Mouse (Mus musculus) frontal cortex, postnatal 10 days (tissue): ENCODE data around the gene Znhit1.
A peak's percentile ranks its signal among the peaks of the same experiment; 100 is the strongest.

Experiments used
- DNase-seq, 2 experiments: peaks; one replicate each; pipeline ENCODE4 v3.0.0; 2022; ENCODE audit warnings: low spot score in 2 of 2, mixed read lengths in 1 of 2

Znhit1 gene

DNA sequence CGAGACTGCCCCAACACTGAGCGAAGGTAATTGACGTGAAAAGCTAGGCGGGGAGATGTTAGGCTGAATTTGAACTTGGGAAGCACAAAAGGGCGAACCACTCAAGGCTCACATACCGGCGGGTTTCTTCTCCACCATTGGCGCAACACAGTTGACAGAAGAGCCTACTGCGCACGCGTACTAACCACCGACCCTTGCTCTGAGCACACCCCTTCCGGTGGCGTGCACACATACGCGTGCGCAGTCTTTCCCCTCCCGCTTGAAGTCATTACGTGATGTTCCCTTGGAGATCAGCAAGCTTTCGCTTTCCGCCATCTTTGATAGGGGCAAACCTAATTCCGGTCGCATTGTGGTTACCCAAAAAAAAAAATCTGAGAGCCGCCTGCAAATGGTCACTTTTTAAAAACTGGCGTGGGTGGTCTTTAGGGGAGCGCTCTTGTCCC lies 1.1 kb downstream of the Znhit1 start, which contains the start of gene Plod3:
Gene Plod3, plus strand, starts transcription at position 325 of the 443 bp plus-strand sequence.
- DNase-seq, result peak; percentile 95 to 97

DNA sequence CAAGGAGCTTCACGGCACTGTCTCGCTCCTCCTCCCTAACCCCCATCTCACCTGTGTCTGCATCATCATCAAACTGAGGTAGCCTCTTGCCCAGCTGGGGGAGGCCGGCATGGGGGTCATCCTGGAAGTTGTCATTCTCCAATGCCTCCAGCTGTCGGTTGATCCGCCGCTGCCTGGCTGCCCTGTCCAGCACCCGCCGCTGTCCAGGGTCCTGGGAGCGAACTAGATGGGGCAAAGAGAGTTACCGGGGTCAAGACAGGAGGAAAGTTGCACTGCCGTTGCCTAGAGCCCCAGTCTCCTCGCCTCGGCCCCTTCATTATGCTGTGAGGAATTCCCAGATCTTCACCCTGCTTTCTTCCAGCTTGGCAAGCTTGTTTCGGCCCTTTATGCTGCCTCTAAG lies 3.0 kb downstream of the Znhit1 start:
- DNase-seq, result no peak

DNA sequence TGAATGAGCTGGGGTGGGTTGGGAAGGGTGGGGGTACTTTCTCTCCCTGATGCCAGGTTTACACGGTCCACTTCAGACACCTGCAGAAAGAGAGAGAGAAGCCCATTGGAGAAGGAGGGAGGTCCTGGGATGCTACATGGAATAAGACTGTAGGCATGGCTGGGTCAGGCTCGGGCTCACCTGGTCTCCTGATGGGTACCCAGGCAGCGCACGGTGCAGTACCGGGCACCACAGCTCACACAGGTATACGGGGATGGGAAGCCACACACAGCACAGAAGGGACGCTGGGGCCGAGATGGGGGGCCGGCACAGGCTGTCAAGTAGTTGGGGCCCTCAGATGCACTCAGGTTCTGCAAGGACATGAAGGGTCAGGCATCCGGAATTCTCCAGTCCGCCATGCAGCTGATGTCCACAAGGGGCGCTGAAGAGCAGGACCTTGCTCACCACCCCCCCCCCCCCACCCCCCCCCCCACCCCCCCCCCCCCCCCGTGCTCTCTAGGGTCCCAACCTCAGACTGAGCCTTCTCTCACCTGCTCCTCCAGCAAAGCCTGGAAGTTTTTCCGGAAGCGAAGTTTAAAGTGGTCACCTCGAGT lies 5.4 kb downstream of the Znhit1 start:
- no peak for DNase-seq

DNA sequence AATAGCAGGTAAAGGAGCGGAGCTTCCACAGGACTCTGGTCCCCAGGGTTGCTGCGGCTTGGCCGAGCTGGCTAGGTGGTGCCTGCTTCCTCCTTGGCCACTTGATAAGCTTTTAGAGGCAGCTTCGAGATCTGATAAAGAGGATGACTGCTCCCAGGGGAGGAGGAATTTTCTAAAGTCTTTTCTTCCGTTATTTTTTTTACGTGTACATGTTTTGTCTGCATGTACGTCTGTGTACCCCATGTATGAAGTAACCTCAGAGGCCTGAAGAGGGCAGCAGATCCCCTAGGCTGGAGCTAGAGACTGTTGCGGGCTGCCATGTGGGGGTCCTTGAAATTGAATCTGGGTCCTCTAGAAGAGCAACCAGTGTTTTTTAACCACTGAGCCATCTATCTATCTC lies 6.8 kb downstream of the Znhit1 start:
- DNase-seq, result no peak

DNA sequence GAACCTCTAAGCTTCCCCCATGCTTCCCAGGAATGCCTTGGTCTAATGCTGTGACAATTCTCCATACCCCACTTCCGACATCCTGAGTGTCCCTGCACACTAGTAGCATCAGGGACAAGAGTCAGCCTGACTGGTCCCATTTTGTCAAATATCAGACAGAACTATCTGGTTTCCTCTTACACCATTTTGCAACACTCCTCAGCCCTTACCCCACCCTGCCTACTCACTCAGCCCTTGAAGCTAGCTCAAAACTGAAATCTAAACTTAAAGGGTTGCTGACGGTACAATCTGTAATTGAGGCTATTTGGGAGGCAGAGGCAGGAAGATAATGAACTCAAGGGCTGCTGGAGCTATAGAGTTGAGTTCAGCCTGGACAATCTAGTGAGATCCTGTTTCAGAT lies 8.1 kb downstream of the Znhit1 start:
- no peak for DNase-seq

DNA sequence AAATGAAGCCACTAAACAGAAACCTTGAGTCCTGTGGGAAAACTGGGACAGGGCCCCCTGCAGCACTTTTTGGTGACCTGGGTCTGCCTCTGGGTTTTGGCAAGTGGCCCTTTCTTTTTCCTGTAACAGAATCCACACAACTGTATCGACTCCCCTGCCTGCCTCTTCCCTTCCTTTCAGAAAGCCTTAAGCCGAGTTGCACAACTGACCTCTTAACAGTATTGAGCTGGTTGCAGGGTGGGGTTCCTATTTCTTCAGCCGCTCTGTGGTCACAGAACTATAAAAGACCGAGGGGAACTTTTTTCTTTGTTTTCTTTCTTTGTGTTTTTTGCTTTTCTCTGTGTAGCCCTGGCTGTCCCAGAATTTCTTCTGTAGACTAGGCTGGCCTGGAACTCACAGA lies 10.1 kb downstream of the Znhit1 start:
- no peak for DNase-seq

DNA sequence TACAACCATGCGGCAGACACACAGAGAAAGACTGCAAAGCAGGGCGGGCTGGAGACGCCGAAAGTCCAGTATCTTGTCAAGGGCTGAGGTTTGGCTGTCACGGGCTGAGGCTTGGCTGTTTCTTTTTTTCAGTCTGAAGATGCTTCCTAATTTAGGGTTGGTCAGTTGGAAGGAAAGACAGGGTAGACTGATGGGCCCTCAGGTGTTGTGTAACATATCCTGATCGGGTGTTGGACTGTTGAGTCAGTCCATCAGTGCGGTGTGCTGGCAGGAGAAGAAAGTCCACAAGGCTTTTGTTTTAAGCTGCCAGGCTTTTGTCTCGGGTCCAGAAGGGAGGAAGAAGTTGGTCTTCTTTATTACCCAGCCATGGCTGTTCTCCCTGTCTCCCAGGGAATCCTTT lies 14.2 kb downstream of the Znhit1 start:
- no peak for DNase-seq

DNA sequence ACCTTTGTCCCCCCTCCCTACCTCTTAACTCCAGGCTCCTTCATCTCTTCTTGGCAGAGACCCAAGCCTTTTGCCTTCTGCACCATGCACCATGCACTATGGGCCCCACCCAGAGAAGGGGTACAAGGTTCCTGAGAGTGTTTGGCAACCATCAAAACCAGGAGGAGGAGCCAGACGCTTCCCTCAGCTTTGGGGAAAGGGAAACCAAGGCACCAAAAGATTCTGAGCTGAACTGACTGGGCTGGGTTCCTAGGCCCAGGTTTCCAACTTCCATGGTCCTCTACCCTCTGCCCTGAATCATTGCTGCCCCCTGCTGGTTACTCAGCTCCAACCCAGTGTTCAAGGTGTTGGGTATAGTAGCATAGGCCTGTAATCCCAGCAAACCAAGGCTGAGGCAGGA lies 17.1 kb downstream of the Znhit1 start:
- DNase-seq, result no peak

DNA sequence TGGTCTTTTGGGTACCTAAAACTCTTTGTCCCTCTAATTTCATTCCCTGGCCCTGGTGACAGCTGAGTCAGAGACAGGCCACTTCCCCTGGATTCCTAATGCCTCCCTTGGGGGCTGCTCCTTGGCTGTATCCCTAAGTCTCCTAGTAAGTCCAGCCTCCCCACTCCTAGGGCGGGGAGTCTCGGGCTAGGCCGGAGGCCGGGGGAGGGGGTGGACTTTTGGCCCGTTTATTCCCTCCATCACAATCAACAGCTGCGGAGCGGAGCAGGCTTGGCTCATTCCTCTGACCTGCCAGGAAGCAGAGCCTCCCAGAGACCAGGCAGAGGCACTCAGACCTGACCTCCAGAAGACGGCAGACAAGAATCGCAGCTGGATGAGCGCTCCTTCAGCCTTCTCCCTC lies 20.2 kb downstream of the Znhit1 start:
- no peak for DNase-seq

DNA sequence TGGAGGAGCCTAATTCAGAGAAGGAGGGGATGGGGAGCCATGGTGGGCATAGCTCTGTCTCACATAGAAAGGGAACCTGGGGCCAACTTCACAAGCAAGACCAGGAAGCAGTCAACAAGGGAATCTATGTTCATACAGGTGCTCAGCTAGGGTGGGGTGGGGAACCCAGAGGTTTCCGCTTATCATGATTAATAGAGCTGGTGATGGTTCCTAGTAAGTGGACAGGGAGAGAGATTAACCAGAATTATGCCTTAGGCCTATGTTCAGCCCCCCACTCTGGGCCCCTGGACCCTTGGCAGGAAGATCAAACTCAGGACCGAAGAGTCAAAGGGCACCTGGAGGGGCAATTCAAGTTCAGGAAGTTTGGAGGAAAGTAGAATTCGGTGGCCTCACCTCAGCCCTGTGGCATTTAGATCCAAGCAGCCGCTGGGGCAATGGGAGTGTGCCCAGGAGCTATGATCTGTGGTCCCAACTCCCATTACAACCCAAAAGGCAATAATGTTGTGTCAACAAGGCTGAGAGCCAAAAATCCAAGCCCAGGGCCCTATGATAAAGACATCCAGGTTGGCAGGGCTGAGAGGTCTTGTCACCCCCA lies 20.9 kb downstream of the Znhit1 start:
- DNase-seq, result no peak

DNA sequence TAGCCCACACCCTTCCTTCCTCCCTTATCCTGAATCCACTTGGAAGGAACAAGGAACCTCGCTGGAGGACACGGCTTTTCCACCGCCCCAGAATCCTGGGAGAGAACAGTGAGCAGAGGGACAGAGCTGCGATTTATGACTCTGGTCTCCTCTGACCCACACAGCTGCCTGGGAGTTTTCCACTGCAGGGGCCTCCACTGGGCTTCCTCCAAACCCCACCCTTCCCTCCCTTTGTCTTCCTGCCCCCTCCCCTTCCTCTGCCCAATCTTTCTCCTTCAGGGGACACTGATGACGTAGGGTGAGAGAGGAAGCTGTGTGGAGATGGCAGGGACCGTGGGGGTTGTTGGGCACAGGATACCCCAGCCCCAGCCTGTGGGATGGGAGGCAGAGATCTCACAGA lies 21.5 kb downstream of the Znhit1 start, which contains the start of gene Cldn15:
Gene Cldn15, plus strand, starts transcription at position 286 of the 400 bp plus-strand sequence.
- DNase-seq, result no peak

DNA sequence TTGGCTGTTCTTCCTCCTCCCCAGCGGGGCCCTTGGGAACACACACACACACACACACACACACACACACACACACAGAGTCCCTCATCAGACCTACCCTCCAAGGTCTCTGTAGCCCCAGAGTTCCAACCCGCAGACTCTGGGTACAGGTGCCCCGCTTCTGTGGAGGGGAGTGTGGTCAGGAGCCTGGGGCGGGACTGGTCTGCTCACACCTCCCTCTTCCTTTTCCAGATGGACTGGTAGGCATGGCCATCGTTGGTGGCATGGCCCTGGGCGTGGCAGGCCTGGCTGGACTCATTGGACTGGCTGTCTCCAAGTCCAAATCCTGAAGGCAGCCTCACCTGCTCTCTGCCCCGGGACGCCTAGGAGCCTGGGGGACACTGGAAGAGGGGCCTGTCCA lies 22.1 kb downstream of the Znhit1 start:
- no peak for DNase-seq

DNA sequence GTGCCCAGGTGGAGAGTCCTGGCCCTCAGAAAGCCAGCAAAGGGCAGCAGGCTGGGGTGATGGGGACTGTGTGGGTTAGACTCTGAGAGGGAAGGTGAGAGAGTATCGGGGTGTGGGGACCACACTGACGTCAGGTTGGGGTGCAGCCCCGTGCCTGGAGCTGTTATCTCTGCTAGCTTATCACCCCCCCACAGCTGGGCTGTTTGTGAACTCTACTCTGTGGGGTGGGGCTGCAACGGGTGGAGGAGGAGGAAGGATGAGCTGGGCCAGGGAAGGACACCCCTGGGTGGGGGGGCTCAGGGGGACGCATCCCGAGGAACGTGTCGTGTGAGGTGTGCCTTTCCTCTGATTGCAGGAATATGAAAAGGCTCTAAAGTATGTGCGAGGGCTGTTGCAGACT lies 22.6 kb downstream of the Znhit1 start:
- no peak for DNase-seq

DNA sequence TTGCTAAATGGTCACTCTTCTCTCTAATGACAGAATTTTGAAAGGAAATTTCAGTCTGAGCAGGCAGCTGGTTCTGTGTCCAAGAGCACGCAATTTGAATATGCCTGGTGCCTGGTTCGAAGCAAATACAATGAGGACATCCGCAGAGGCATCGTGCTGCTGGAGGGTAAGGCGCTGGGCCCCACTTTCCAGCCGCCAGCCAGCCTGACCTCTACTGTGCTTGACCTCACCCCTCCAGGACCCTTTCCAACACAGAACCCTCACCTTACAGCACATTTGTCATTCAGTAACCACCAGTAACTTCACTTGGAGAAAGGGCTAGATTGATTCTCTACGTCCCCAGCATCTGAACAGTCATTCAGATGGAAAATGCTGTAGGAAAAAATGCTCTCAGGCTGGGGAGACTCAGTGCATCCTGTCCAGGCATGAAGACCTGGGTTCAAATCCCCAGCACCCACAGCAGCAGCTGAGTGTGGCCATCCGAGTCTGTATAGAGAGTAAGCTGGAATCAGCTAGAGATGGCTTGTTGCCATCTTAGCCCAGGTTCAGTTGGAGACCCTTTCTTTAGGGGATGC lies 24.8 kb downstream of the Znhit1 start:
- DNase-seq, result no peak

DNA sequence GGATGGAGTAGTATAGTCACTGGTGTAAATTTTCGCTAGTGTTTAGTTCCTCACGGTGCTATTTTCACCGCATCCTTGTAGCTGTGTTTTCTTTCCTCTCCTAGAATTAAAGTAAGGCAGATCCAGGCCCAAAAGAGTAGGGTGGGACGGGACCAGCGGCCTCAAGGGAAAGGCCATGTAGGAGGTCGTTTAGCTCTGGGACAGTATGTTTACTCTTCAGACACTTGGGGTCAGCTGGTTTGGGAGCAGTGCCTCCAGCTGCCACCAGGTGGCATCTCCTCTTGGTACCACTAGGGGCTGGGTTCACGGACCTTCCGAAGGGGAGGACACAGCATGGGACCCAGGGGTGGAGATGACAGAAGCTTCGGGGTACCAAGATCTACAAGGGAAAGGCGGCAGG lies 25.3 kb downstream of the Znhit1 start:
- peak; percentile 68 to 75 for DNase-seq

DNA sequence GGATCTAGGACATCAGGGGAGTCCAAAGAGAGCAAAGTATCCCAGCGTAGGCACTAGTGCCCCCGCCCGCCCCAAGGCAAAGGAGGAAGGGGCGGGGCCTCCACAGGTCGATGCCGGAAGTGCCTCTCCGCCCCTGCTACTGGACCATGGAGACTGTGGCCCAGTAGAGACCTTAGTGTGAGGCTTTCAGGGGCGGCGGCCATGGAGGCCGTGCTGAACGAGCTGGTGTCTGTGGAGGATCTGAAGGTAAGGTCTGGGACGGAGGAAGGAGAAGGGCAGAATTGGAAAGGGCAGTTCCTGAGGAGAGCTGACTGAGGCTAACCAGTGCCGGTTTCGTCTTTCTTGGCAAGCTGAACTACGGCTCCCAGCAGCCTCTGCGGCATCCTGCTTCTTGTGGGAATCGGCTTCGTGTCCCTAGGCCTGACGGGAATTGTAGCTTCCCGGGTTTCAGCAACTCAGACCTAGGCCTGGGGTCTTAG lies 25.8 kb downstream of the Znhit1 start:
- peak; percentile 81 to 87 for DNase-seq

DNA sequence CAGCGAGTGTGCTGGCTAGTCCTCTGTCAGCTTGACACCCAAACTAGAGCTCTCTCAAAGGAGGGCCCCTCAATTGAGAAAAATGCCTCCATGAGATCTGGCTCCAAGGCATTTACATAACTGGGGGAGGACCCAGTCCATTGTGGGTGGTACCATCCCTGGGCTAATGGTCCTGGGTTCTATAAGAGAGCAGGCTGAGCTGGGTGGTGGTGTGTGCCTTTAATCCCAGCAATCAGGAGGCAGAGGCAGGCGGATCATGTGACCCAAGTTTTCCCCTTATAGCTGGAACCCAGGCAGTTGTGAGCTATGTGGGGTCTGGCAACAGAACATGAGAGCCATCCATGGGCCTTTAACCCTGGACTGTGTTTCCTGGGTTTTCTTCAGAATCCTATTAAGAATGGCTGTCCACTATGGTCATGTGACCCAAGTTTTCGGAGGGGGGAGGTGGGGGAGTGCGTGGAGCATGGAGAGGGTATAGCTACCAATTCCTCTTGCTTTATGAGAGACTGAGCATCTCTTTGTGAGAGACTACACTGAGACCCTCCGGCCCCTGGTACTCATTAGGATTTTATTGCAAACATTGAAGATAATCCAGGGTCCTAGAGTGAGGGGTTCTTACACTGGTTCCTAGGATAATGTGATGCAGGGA lies 26.4 kb downstream of the Znhit1 start:
- DNase-seq, result no peak

DNA sequence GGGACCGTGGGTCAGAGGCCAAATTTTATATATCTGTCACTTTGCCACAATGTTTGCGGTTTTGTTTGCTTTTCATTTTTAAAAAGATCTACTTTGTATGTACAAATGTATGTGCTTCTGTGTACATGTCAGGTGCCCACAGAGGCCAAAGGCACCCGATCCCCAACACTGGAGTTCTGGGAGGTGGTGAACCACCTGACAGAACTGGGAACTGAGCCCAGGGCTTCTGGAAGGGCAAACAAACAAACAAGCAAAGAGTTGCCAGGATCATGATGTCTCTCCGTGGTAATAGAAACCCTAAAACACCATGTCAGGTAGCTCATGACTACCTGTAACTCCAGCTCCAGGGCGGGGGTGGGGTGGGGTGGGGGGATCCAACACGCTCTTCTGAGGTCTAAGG lies 27.8 kb downstream of the Znhit1 start:
- DNase-seq, result no peak

DNA sequence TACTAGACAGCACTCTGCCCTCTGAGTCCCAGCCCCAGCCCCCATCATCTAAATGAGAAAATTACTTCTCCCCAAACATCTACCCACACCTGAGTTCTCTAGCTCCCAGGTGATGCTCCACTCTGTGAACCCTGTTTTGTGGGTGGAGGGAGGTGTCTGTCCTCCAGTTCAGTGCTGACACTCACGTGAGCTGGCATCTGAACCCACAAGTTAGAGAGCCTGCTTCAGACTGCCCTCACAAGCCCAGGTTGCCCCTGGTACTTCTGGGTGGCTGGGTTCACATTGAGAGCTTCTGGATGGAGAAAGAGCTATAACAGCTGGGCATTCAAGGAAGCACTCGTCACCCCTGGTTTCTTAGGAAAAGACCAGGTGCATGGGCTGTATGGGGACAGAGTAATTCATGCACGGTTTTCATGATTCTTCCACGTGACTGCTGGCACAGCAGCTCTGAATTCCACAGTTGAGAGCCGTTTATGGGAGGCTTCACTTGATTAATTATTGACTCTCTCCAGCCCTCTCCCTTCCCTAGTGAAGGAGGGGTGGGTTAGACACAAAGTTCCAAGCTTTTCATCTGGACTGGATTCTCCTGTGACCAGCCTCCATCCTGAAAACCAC lies 28.7 kb downstream of the Znhit1 start:
- no peak for DNase-seq

DNA sequence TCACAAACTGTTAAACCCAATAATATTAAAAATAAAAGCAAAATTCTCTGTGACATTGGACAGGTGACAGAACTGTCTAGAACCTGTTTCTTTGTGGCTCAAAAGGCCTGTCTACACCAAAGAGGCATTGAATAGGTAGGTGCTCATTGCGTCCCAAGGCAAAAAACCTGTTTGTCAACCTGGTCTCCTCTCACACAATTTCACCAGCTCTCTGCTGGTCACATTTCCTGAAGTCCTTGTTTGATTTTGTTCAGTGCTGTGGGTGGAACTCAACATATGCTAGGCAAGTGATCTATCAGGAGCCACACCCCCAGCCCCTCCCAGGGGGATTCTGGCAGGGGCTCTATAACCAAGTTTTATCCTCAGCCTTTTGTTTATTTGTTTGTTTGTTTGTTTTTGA lies 30.6 kb downstream of the Znhit1 start:
- no peak for DNase-seq

DNA sequence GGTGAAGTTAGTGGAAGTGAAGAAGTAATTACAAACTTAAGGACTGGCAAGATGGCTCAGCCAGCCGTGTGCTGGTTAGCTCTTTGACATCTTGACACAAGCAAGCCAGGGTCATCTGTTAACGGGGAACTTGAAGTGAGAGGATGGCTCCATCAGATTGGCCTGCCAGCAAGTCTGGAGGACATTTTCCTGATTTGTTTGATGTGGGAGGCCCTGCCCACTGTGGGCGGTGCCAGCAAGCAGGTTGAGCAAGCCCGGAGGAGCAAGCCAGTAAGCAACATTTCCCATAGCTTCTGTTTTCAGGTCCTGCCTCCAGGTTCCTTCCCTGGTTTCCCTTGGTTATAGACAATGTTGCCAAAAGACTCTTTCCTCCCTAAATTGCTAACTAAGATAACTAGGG lies 32.2 kb downstream of the Znhit1 start:
- DNase-seq, result no peak

DNA sequence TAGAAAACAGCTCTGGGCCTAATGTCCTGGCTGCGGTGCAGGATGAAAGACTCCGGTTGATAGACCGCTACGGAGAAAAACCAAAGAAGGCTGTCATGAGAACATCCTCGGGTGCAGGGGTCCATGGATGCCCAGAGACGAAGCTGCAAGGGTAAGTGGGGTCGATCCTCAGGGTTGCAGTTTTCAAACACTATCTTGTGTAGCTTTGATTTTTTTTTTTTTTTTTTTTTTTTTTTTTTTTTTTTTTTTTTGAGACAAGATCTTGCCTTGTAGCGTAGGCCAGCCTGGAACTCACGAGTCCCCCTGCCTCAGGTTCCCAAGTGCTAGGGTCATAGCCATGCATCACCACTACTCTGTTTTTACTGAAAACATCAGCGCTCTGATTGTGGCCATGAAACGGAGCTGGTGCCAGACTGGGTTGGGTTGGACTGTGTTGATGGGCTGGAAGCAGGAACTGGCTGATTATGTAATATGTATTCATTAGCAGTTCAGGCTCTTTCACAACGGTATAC lies 34.3 kb downstream of the Znhit1 start:
- DNase-seq, result no peak
